Mouse (Mus musculus) activated CD4-positive, CD25-positive, alpha-beta regulatory T cell, adult 4 months (primary cell): Measurements from ENCODE around the gene Clp1. TPM values are rescaled to one million over a fixed set of nuclear protein-coding genes. Genes with fewer than 3 reads are reported as not detected.

ENCODE experiments used
- ATAC-seq: one replicate; pipeline ENCODE4 v1.8.0; 2017
- polyA plus RNA-seq, 2 experiments: library from polyadenylated mRNA; unstranded; fragments of 100-300 nt; shearing (Covaris generic); gene quantifications; one replicate each; pipeline ENCODE4 v1.2.1; 2017

Clp1 gene
- polyA plus RNA-seq, 2 experiments from 2014 or later, result 47.4 to 47.7 TPM

- ATAC-seq, result no peak
Measured at GRCm38 (mm10) chr2:84711898-84712297, 15.3 kb downstream of the Clp1 start.

- ATAC-seq, result no peak
Measured at GRCm38 (mm10) chr2:84707523-84707922, 19.6 kb downstream of the Clp1 start.

GRCm38 (mm10) chr2:84705295-84705694 is 21.9 kb downstream of the Clp1 start:
- ATAC-seq, result no peak

- ATAC-seq, result no peak
Measured at GRCm38 (mm10) chr2:84704329-84704728, 22.8 kb downstream of the Clp1 start.

GRCm38 (mm10) chr2:84703497-84703896 is 23.7 kb downstream of the Clp1 start:
- ATAC-seq, result no peak

GRCm38 (mm10) chr2:84695007-84695695 is 32.0 kb downstream of the Clp1 start:
- no peak for ATAC-seq

- no peak for ATAC-seq
Measured at GRCm38 (mm10) chr2:84690050-84690449, 37.1 kb downstream of the Clp1 start.

GRCm38 (mm10) chr2:84688080-84688844 is 38.9 kb downstream of the Clp1 start:
- ATAC-seq, result no peak

GRCm38 (mm10) chr2:84682605-84683183 is 44.5 kb downstream of the Clp1 start:
- ATAC-seq, result no peak

GRCm38 (mm10) chr2:84679016-84679415 is 48.1 kb downstream of the Clp1 start, which contains the start of gene Tmx2:
TSS of gene Tmx2 (minus strand) at chr2:84679140.
- no peak for ATAC-seq

- ATAC-seq, result peak; percentile 98
Measured at GRCm38 (mm10) chr2:84677968-84678880, 48.9 kb downstream of the Clp1 start, which contains the start of the genes Gm28635 and Med19. TSS of gene Gm28635 (minus strand) at chr2:84678041. TSS of gene Med19 (plus strand) at chr2:84678402.

- ATAC-seq, result peak; percentile 1
Measured at GRCm38 (mm10) chr2:84677270-84677967, 49.7 kb downstream of the Clp1 start.

Other genes with a start within 250 kb of the Clp1 start
- gene Ctnnd1, start 76.6 kb downstream of the Clp1 start, polyA plus RNA-seq, result under 1 TPM; 0.29 to 0.67 TPM
- under 1 TPM; 0.15 to 0.53 TPM for gene Btbd18, start 68.3 kb downstream of the Clp1 start, polyA plus RNA-seq
- gene Selenoh, start 56.6 kb downstream of the Clp1 start, polyA plus RNA-seq, result 100 to 1,000 TPM; 152 to 184 TPM
- gene Gm28635, start 49.3 kb downstream of the Clp1 start, polyA plus RNA-seq, result not detected
- 10 to 100 TPM; 16.9 to 17.8 TPM for gene Med19, start 48.9 kb downstream of the Clp1 start, polyA plus RNA-seq
- gene Tmx2, start 48.2 kb downstream of the Clp1 start, polyA plus RNA-seq, result 100 to 1,000 TPM; 108 to 124 TPM
- gene Zdhhc5, start 12.2 kb downstream of the Clp1 start, polyA plus RNA-seq, result 10 to 100 TPM; 13.7 to 14.5 TPM
- gene Ypel4, start 6.7 kb upstream of the Clp1 start, polyA plus RNA-seq, result 1 to 10 TPM in 1 of 2 experiments, under 1 TPM in 1; 0.64 to 1.1 TPM
- gene Gm19426, start 16.3 kb upstream of the Clp1 start, polyA plus RNA-seq, result not detected
- gene Serping1, start 48.1 kb upstream of the Clp1 start, polyA plus RNA-seq, result not detected
- 10 to 100 TPM; 71.4 to 83.0 TPM for gene Ube2l6, start 71.5 kb upstream of the Clp1 start, polyA plus RNA-seq
- gene Smtnl1, start 95.3 kb upstream of the Clp1 start, polyA plus RNA-seq, result not detected
- 10 to 100 TPM; 36.8 to 40.4 TPM for gene Timm10, start 99.6 kb upstream of the Clp1 start, polyA plus RNA-seq
- gene Slc43a1, start 111.5 kb upstream of the Clp1 start, polyA plus RNA-seq, result 1 to 10 TPM; 3.7 to 7.6 TPM
- not detected for gene Rtn4rl2, start 159.4 kb upstream of the Clp1 start, polyA plus RNA-seq
- gene Slc43a3, start 209.2 kb upstream of the Clp1 start, polyA plus RNA-seq, result 10 to 100 TPM; 15.5 to 15.6 TPM